Mouse (Mus musculus): ENCODE measurements around the gene Necap2.

Gene Necap2

DNA sequence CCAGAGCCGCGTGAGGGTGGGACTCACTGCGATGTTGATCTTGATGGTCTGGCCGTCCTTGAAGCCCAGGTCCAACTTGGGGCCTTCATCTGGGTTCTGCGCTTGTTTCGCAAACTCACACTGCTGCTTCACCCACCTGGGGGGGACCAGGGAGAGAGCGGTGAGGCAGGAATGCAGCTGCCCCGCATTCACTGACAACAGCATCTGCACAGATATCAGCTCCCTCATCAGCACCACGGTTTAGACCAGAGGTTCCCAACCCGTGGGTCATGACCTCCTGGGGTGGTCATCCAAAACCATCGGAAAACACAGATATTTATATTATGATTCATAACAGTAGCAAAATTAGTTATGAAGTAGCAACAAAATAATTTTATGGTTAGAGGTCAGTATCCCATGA is 5.7 kb downstream of the Necap2 start:
- DNase-seq = no peak

DNA sequence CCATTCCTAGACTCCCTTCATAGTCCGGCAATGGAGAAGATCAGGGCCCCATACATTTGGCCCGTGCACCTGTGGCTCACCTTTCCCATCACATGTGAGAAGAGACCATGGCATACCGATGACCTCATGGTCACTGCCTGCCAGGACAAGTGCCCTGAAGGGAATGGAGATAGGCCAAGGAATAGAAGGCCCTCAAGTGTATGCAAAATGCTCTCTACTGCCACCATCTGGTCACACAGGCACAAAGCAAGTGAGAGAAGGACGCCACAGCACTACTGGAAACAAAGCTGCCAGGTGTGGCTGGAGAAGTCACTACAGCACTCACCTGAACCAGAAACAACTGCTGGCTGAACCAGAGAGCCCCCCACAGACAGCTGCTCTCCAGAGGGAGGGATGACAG is 8.4 kb downstream of the Necap2 start:
- DNase-seq = peak; percentile 60

- DNase-seq = no peak
Observed at GRCm38 (mm10) chr4:141068655-141069054, 9.5 kb downstream of the Necap2 start.

DNA sequence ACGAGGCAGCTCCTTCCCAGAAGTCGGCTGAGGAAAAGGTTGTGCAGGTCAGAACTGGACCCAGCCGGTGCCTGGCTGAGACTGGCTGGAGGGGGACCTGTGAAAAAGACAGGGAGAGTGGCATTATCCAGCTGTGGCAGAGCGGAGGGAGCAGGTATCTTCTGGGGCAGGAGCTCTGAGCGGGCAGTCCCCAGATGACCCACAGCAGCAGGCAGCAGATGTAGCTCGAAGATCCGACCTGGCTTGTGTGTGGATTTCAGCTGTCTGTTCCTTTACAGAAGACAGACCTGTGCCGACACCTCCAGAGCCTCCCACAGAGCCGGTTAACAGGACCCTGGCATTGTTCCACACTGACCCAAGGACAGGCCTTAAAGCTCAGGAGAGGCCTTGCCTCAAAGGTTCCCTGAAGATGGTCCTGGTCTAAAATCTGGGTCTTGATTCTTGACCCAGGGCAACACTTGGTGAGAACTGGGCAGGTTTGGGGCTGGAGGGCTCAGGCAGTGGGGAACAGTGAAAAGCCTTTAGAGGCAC is 10.6 kb downstream of the Necap2 start:
- DNase-seq = no peak

DNA sequence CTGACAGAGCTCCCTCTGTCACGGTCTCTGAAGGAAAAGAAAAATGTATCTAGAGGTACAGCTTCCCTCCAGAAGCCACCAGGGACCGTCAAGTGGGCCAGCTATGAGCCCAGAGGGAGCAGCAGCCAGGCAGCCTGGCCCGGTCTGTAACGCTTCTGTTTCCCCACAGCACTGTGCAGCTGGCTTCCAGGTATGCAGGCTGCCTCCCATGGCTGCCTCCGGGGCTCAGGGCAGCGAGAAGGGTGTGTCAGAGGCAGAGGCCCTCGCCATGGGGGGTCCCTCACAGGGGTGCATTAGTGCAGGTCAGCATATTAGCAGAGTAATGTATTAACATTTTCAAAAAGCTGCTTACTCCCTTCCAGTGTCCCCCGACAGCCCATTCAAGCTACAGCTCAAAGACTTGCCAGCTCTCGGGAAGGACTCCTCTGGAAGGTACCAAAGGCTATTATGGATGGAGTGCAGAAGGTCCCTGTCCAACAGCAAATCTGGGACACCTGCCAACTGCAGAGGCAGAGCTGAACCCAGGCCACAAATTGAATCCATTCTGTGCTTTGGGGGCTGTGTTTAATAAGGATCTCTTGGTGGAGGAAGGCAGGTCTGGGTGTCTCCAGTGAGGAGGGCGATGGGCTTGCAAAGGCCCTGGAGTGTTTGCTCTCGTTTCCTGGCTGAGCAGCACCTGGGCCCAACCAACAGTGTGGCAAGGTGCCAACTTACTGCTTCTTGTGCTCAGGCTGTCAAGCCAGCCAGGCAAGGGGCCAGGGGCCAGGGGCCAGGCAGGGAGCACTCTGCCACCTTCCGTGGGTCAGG is 11.2 kb downstream of the Necap2 start:
- DNase-seq = peak; percentile 89

DNA sequence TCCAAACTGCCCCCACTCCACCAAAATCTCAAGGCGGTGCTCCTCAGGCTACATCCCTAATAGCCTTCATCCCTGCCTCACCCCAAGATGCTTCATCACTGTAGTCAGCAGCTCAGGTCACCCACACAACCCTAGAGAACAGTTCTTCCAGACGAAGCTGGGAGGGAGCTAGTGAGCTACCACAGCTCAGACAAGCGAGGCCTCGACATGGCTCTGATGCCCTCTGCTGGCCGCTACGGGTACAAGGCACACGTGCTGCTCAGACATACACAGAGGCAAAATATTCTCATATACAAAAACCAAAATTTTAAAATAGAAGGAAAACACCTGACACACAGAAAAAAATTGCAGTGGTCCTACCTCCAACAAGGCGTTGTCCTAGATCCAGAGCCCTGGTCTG is 13.0 kb downstream of the Necap2 start:
- DNase-seq = peak; percentile 89

DNA sequence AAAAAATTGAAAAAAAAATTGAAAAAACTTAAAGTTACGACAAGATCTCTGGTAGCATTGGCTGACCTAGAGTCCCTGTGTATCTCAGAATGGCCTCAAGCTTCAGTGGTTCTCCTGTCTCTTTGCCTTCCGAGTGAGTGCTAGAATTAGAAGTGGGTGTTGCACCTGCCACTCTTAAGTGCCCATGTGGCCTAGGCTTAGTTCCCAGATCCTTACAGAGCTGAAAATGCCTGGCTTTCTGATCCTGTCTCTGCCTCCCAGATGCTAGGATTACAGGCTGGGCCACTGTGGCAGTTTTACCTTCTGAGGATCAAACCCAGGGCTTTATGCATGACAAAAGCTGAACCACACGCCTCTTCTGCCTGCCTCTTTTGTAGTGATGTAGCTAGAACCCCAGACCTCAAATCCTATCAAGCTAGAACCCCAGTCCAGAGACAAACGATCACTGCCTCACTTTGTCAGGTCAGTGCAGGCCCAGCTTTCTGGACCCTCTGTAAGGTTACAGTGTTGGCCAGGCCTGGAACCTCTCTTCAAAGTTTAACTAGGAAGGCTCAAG is 14.0 kb downstream of the Necap2 start:
- no peak for DNase-seq

GRCm38 (mm10) chr4:141060426-141061301 is 17.5 kb downstream of the Necap2 start, which contains the start of gene Crocc:
Gene Crocc, minus strand, starts transcription at chr4:141060550.
- peak; percentile 99 for DNase-seq

GRCm38 (mm10) chr4:141059616-141060425 is 18.3 kb downstream of the Necap2 start:
- DNase-seq = no peak

DNA sequence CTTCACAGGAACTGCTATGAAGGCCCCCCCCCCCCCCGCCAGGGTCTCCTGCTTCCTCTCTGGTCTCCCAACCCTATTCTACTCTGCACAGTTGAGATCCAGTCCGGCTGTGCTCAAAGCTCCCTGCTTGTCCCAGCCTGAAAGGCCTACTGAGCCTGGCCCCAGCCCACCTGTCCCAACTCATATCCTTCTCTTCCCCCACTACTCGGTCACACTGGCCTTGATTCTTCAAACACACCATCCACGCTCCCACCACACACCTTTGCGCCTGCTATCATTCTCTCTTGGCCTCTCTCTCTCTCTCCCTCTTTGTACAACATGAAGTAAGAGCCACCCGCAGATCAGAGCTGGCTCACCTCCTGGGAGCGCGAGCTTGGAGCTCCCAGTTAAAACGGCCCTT is 19.3 kb downstream of the Necap2 start:
- DNase-seq = no peak

DNA sequence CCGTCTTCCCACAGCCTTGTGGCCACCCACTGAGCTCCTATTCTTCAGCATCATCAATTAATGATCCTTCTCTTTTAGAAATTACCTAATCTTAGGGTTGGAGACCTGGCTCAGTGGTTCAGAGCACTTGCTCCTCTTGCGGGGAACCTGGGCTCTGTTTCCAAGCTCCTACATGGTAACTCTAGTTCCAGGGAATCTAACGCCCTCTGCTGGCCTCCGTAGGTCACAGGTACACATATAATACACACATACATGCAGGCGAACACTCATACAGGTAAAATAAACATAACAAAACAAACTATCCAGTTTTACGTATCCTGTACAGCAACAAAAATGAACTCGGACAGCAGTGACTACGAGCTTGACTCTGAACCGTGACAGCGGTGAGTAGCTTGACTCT is 21.2 kb downstream of the Necap2 start:
- no peak for DNase-seq

DNA sequence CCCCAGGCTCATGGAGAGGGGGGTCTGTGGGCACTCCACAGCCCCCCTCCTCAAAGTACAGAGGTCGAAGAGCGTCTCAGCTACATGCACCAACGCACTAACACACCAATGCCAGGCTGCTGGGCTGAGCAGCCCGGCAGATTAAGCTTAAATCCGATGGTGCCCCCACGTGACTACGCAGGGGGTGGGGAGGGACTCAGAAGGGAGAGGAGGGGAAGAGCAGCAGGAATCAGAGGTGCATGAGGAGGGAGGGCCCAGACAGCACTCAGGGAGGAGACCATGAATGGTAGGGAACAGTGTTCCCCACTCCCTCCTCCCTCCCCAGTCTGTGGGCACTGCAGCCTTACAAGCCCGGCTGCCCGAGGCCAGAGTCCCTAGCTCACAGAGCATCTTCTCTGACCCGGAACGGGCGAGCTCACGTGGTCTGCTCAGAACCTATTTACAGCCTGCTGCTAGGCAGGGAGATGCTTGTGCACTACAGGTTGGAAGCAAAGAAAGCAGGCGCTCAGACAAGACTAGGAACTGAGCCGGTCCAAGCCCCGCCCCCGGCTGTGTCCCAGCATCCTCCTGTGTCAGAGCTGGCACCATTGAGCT is 24.5 kb downstream of the Necap2 start:
- DNase-seq = peak; percentile 94

- peak; percentile 65 for DNase-seq
Observed at GRCm38 (mm10) chr4:141053138-141053537, 25.0 kb downstream of the Necap2 start.

DNA sequence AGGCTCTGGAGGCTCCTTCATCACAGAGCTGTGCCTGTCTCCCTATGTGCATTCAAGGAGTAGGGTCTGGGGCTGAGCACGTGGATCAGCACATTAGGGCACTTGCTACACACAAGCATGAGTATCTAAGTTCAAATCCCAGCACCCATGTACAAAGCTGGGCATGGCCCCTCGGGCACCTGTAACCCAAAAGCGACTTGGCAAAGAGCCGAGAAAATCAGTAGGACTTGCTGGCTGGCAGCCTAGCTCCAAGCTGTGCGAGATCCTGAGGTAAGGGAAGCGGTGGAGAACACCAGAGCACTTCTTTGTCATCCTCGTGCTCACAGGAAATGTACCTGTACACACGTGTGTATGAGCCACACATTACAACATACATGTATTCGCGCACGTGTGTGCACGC is 25.7 kb downstream of the Necap2 start:
- DNase-seq = peak; percentile 57

DNA sequence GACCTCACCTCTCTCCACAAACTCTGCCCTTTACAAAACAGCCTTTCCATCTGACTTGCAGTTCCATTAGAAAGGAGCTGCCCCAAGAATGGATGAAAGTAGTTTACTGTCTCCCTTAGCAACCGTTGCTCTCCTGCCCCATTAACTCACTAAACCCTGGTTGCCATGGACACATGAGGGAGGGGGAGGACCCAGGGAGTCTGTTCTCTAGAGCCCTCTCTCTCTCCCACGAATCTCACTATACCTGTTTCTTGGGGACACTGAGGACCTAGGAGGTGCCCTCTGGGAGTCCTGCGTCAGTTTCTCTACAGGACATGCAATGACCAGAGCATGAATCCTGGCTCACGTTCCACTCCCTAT is 28.7 kb downstream of the Necap2 start:
- DNase-seq = peak; percentile 54

DNA sequence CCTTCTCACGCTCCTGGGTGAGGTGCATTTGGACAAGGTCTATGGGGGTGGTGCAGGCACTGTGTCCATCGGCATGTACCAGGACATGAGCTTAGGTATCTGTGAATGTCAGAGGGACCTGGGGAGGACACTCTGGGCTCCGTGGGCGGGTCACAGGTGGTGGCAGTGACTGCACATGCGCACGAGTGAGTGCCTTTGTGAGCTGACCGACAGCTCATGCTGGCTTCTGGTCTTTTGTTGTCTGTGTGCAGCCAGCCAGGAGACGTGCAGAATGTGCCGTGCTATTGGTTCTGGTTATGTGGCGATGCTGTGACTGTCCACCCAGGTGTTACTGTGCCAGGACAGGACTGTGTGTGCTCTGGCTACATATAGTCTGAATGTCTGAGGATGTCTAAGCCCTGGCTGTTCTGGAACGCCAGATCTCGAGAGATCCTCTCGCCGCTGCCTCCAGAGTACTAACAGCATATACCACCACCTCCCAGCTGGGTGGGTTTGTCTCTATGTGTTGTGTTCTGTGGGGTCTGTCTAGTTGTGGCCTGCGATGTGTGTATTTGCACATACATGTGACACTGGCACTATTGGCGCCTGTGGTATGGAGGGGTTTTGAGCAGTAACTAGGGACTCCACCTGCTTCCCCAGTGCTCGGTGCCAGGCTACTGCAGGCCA is 29.2 kb downstream of the Necap2 start:
- no peak for DNase-seq

GRCm38 (mm10) chr4:141044816-141045215 is 33.3 kb downstream of the Necap2 start:
- DNase-seq = peak; percentile 76

DNA sequence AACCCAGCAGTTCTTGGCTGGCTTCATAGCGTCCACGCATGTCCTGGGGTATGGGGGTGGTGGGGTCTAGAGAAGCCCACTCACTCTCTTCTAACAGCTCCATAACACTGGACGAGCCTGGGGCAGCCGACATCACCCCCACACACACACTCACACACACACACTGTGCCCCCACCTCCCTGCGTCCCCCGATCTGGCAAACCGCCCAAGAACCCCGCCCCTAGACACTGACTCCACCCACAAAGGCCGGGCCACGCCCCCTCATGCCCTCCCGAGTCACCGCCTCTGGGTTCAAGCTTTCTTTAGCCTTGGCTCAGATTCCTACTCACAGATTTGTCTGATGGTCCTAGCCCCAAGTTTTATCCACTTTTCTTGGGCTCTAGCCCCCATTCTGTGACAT is 37.0 kb downstream of the Necap2 start:
- no peak for DNase-seq

GRCm38 (mm10) chr4:141033606-141034549 is 44.3 kb downstream of the Necap2 start:
- peak; percentile 67 for DNase-seq

- peak; percentile 75 for DNase-seq
Observed at GRCm38 (mm10) chr4:141031733-141032132, 46.4 kb downstream of the Necap2 start.

All from kidney, postnatal 14 days (tissue).